Comparison of ENCODE assay signal across 12 mouse cellular contexts in the genomic region with DNA sequence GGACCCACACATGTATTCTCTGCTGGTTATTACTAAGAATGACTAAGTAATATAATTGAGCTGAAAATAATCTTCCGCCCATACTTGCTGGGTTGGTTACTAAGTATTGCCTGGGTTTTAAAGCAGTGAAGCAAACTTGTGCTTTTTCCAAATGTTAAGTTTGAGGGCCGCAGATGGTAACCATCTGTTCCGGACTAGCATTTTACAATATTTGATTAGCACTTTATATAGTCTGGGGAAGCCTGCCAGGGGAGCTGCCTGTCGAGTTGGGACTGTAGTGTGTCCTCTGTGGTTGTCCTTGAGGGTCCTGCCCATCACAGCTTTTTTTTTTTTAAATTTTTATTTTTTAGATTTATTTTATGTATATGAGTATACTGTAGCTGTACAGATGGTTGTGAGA. TPM values are rescaled to one million over a fixed set of nuclear protein-coding genes. Genes with fewer than 3 reads are reported as not detected.
DNase-seq lines count a peak whose midpoint lies in the region; ATAC-seq lines count a peak whose summit lies in the region.
"Had no signal": no experiment of that assay in that cellular context is flagged by ENCODE, and none has a peak within 500 bp of the region (broad histone marks: within the 10 kb centered on the region; RNA-seq: fewer than 3 reads in every experiment).

No protein-coding gene starts in this region.

- no peaks in the 10 kb centered on the region for H3K27me3 ChIP-seq in forebrain, embryonic 13.5 days
- H3K27me3 ChIP-seq in forebrain, embryonic 12.5 days, result no peaks in the 10 kb centered on the region
- no peaks in the 10 kb centered on the region for H3K27me3 ChIP-seq in liver, embryonic 11.5 days (replicated peaks; ENCODE audit: control insufficient read depth, insufficient read depth, low read length)
- peaks cover 4% of the 10 kb centered on the region; the same call in 1 of the 2 replicates for H3K27me3 ChIP-seq in hindbrain, embryonic 10.5 days (ENCODE audit: insufficient read depth, poor library complexity, severe bottlenecking)
- H3K27me3 ChIP-seq: embryonic facial prominence, embryonic 12.5 days; neural tube, embryonic 12.5 days had no signal

- no peak overlapping the region for H3K27ac ChIP-seq in forebrain, embryonic 13.5 days
- H3K27ac ChIP-seq in forebrain, embryonic 12.5 days, result no peak overlapping the region
- peak overlapping the region; percentile 97 for H3K27ac ChIP-seq in liver, embryonic 11.5 days (ENCODE audit: low read depth, low read length)
- no peak overlapping the region; the same call in 1 of the 2 replicates for H3K27ac ChIP-seq in hindbrain, embryonic 10.5 days
- H3K27ac ChIP-seq: embryonic facial prominence, embryonic 12.5 days; neural tube, embryonic 12.5 days had no signal

- ATAC-seq in forebrain, embryonic 13.5 days, result peak; percentile 57; the same call in 1 of the 2 replicates
- no peak for ATAC-seq in forebrain, embryonic 12.5 days (ENCODE audit: low FRiP score)
- ATAC-seq in liver, embryonic 11.5 days (replicated peaks; ENCODE audit: low FRiP score), result no peak

- H3K9me3 ChIP-seq in forebrain, embryonic 13.5 days (replicated peaks), result no peaks in the 10 kb centered on the region
- no peaks in the 10 kb centered on the region for H3K9me3 ChIP-seq in forebrain, embryonic 12.5 days
- no peaks in the 10 kb centered on the region for H3K9me3 ChIP-seq in liver, embryonic 11.5 days (ENCODE audit: control insufficient read depth, low read length)
- H3K9me3 ChIP-seq in hindbrain, embryonic 10.5 days, result no peaks in the 10 kb centered on the region
- H3K9me3 ChIP-seq: embryonic facial prominence, embryonic 12.5 days; neural tube, embryonic 12.5 days had no signal

- DNase-seq in liver, embryonic 11.5 days (ENCODE audit: low spot score), result no peak
- DNase-seq in liver, result no peak
- DNase-seq in left cerebral cortex, adult 18-20 months (ENCODE audit: low spot score in 2 of 2), result peak; percentile 66 to 70
- peak; percentile 71 for DNase-seq in right cerebral cortex, postnatal 25 days
- no peak for DNase-seq in hindbrain, embryonic 10.5 days (ENCODE audit: low spot score)
- DNase-seq in thymus, postnatal 14 days, result no peak
- DNase-seq: B cell, adult 2 months; kidney, adult 11 months had no signal

- H3K36me3 ChIP-seq in forebrain, embryonic 13.5 days (ENCODE audit: poor library complexity, severe bottlenecking), result no peaks in the 10 kb centered on the region
- H3K36me3 ChIP-seq in forebrain, embryonic 12.5 days (replicated peaks), result no peaks in the 10 kb centered on the region
- H3K36me3 ChIP-seq in liver, embryonic 11.5 days (ENCODE audit: control insufficient read depth, insufficient read depth, low read length), result no peaks in the 10 kb centered on the region
- H3K36me3 ChIP-seq in hindbrain, embryonic 10.5 days, result no peaks in the 10 kb centered on the region
- H3K36me3 ChIP-seq: embryonic facial prominence, embryonic 12.5 days; neural tube, embryonic 12.5 days had no signal

- H3K4me2 ChIP-seq in forebrain, embryonic 13.5 days, result no peak overlapping the region
- no peak overlapping the region for H3K4me2 ChIP-seq in forebrain, embryonic 12.5 days
- peak overlapping the region; percentile 52 for H3K4me2 ChIP-seq in liver, embryonic 11.5 days
- H3K4me2 ChIP-seq: embryonic facial prominence, embryonic 12.5 days; neural tube, embryonic 12.5 days had no signal

- no peak overlapping the region for H3K9ac ChIP-seq in forebrain, embryonic 13.5 days
- no peak overlapping the region for H3K9ac ChIP-seq in forebrain, embryonic 12.5 days
- H3K9ac ChIP-seq in liver, embryonic 11.5 days (ENCODE audit: low read depth, low read length), result no peak overlapping the region
- H3K9ac ChIP-seq: embryonic facial prominence, embryonic 12.5 days; neural tube, embryonic 12.5 days had no signal

- peaks cover 31% of the 10 kb centered on the region for H3K4me1 ChIP-seq in forebrain, embryonic 13.5 days
- peaks cover 21% of the 10 kb centered on the region for H3K4me1 ChIP-seq in forebrain, embryonic 12.5 days
- peaks cover 53% of the 10 kb centered on the region for H3K4me1 ChIP-seq in liver, embryonic 11.5 days (replicated peaks; ENCODE audit: control insufficient read depth, insufficient read depth, low read length)
- H3K4me1 ChIP-seq in hindbrain, embryonic 10.5 days (replicated peaks), result peaks cover 60% of the 10 kb centered on the region

- WGBS in forebrain, embryonic 13.5 days, result 71% methylated on average over 4 of the region's 4 CpGs
- WGBS in forebrain, embryonic 12.5 days, result 79% methylated on average over 4 of the region's 4 CpGs
- 84% methylated on average over 4 of the region's 4 CpGs for WGBS in liver, embryonic 11.5 days
- 82% methylated on average over 4 of the region's 4 CpGs for WGBS in hindbrain, embryonic 10.5 days

- H3K4me3 ChIP-seq in forebrain, embryonic 13.5 days, result no peak overlapping the region
- H3K4me3 ChIP-seq in forebrain, embryonic 12.5 days (replicated peaks), result no peak overlapping the region
- H3K4me3 ChIP-seq in liver, embryonic 11.5 days (ENCODE audit: low read depth, low read length), result no peak overlapping the region
- H3K4me3 ChIP-seq in hindbrain, embryonic 10.5 days, result no peak overlapping the region
- H3K4me3 ChIP-seq: embryonic facial prominence, embryonic 12.5 days; neural tube, embryonic 12.5 days had no signal

RNA-seq across cellular contexts. Expression of gene Lyrm9, which starts 5.3 kb away (rescaled TPM):
- 24.2 and 25.2 TPM in 2 replicates for polyA plus RNA-seq in forebrain, embryonic 13.5 days (2015; fragmentation: Nextera tagmentation; extraction: Ambion mirVana)
- 24.8 and 26.0 TPM in 2 replicates for polyA plus RNA-seq in forebrain, embryonic 12.5 days (2016; fragmentation: Nextera tagmentation; extraction: Ambion mirVana)
- 28.7 and 31.0 TPM in 2 replicates for polyA plus RNA-seq in liver, embryonic 11.5 days (2014; fragmentation: Nextera tagmentation; extraction: Ambion mirVana)
- total RNA-seq in left cerebral cortex, adult 18-20 months (2021), result 10 to 100 TPM; 28.1 to 32.5 TPM
- polyA plus RNA-seq in hindbrain, embryonic 10.5 days (2016; fragmentation: Nextera tagmentation; extraction: Ambion mirVana), result 19.8 and 23.9 TPM in 2 replicates

Comparison
In these comparisons a context has a peak if more than half of its experiments do, and no peak if none do; other contexts are left out.
1. DNase-seq: peak in left cerebral cortex, adult 18-20 months (2 of 2) and right cerebral cortex, postnatal 25 days (single experiment); none in liver, embryonic 11.5 days (single experiment), liver (single experiment), hindbrain, embryonic 10.5 days (single experiment) and thymus, postnatal 14 days (single experiment).